Mouse (Mus musculus): Measurements from ENCODE around the gene Aifm1. TPM values are rescaled to one million over a fixed set of nuclear protein-coding genes. Genes with fewer than 3 reads are reported as not detected.

The Aifm1 gene
- total RNA-seq, 1 experiment from 2014 or later: 211 TPM

Other genes with a start within 250 kb of the Aifm1 start
- gene Bcorl1, start 172.2 kb downstream of the Aifm1 start, total RNA-seq (2021): 14.1 and 16.9 TPM in 2 replicates
- gene Elf4, start 50.4 kb downstream of the Aifm1 start, total RNA-seq (2021): 25.6 and 27.2 TPM in 2 replicates
- gene Rab33a, start 5.7 kb upstream of the Aifm1 start, total RNA-seq (2021): 17.8 and 24.4 TPM in 2 replicates
- 11.5 and 12.3 TPM in 2 replicates for gene Zfp280c, start 80.9 kb upstream of the Aifm1 start, total RNA-seq (2021)
- 9.3 and 11.8 TPM in 2 replicates for gene Slc25a14, start 109.8 kb upstream of the Aifm1 start, total RNA-seq (2021)
- gene Gpr119, start 160.9 kb upstream of the Aifm1 start, total RNA-seq (2021): 0.18 TPM in 1 of 2 replicates, not detected in the other
- 3.0 and 3.9 TPM in 2 replicates for gene Rbmx2, start 181.4 kb upstream of the Aifm1 start, total RNA-seq (2021)